Mouse (Mus musculus): Measurements from ENCODE around the gene Tnfsf13. TPM values are rescaled to one million over a fixed set of nuclear protein-coding genes. Genes with fewer than 3 reads are reported as not detected.
A peak's percentile ranks its signal among the peaks of the same experiment; 100 is the strongest.
"Not testable (repeated sequence)": the region's sequence is repeated elsewhere in the genome, so short reads cannot be mapped to it uniquely, and the experiment has no call there.

Gene Tnfsf13
- total RNA-seq, 2 experiments from 2014 or later = 7.8 to 17.9 TPM

- no peak for ATAC-seq (replicated peaks; ENCODE audit: low FRiP score, poor library complexity, severe bottlenecking)
Measured at GRCm38 (mm10) chr11:69706775-69707479, 21.3 kb upstream of the Tnfsf13 start.

- ATAC-seq (replicated peaks; ENCODE audit: low FRiP score, poor library complexity, severe bottlenecking) = no peak
Measured at GRCm38 (mm10) chr11:69704613-69705010, 19.0 kb upstream of the Tnfsf13 start.

GRCm38 (mm10) chr11:69703814-69704612 lies 18.4 kb upstream of the Tnfsf13 start:
- no peak for ATAC-seq (replicated peaks; ENCODE audit: low FRiP score, poor library complexity, severe bottlenecking)

GRCm38 (mm10) chr11:69703381-69703780 lies 17.8 kb upstream of the Tnfsf13 start:
- ATAC-seq (replicated peaks; ENCODE audit: low FRiP score, poor library complexity, severe bottlenecking) = not testable (repeated sequence)

- not testable (repeated sequence) for ATAC-seq (replicated peaks; ENCODE audit: low FRiP score, poor library complexity, severe bottlenecking)
Measured at GRCm38 (mm10) chr11:69702886-69703285, 17.3 kb upstream of the Tnfsf13 start.

GRCm38 (mm10) chr11:69699595-69699994 lies 14.0 kb upstream of the Tnfsf13 start:
- no peak for ATAC-seq (replicated peaks; ENCODE audit: low FRiP score, poor library complexity, severe bottlenecking)

GRCm38 (mm10) chr11:69698574-69698973 lies 13.0 kb upstream of the Tnfsf13 start:
- ATAC-seq (replicated peaks; ENCODE audit: low FRiP score, poor library complexity, severe bottlenecking) = peak; percentile 41; the same call in 1 of the 2 replicates

- no peak for ATAC-seq (replicated peaks; ENCODE audit: low FRiP score, poor library complexity, severe bottlenecking)
Measured at GRCm38 (mm10) chr11:69697396-69697795, 11.8 kb upstream of the Tnfsf13 start.

- ATAC-seq (replicated peaks; ENCODE audit: low FRiP score, poor library complexity, severe bottlenecking) = no peak
Measured at GRCm38 (mm10) chr11:69695361-69696181, 10.0 kb upstream of the Tnfsf13 start, which contains the start of the genes Tnfsf12 and Tnfsfm13. Gene Tnfsf12, minus strand, starts transcription at chr11:69695849. Gene Tnfsfm13, minus strand, starts transcription at chr11:69696098.

GRCm38 (mm10) chr11:69695046-69695360 lies 9.4 kb upstream of the Tnfsf13 start:
- ATAC-seq (replicated peaks; ENCODE audit: low FRiP score, poor library complexity, severe bottlenecking) = no peak

GRCm38 (mm10) chr11:69693421-69693965 lies 7.9 kb upstream of the Tnfsf13 start:
- no peak for ATAC-seq (replicated peaks; ENCODE audit: low FRiP score, poor library complexity, severe bottlenecking)

- ATAC-seq (replicated peaks; ENCODE audit: low FRiP score, poor library complexity, severe bottlenecking) = no peak
Measured at GRCm38 (mm10) chr11:69692863-69693262, 7.3 kb upstream of the Tnfsf13 start.

- no peak for ATAC-seq (replicated peaks; ENCODE audit: low FRiP score, poor library complexity, severe bottlenecking)
Measured at GRCm38 (mm10) chr11:69692196-69692811, 6.7 kb upstream of the Tnfsf13 start.

- no peak for ATAC-seq (replicated peaks; ENCODE audit: low FRiP score, poor library complexity, severe bottlenecking)
Measured at GRCm38 (mm10) chr11:69689891-69690290, 4.3 kb upstream of the Tnfsf13 start.

- ATAC-seq (replicated peaks; ENCODE audit: low FRiP score, poor library complexity, severe bottlenecking) = no peak
Measured at GRCm38 (mm10) chr11:69687061-69687460, 1.5 kb upstream of the Tnfsf13 start.

- ATAC-seq (replicated peaks; ENCODE audit: low FRiP score, poor library complexity, severe bottlenecking) = no peak
Measured at GRCm38 (mm10) chr11:69686377-69686776, 793 bp upstream of the Tnfsf13 start.

GRCm38 (mm10) chr11:69684936-69685335 lies 648 bp downstream of the Tnfsf13 start:
- no peak for ATAC-seq (replicated peaks; ENCODE audit: low FRiP score, poor library complexity, severe bottlenecking)

- ATAC-seq (replicated peaks; ENCODE audit: low FRiP score, poor library complexity, severe bottlenecking) = no peak
Measured at GRCm38 (mm10) chr11:69684128-69684745, 1.3 kb downstream of the Tnfsf13 start.

GRCm38 (mm10) chr11:69683576-69683975 lies 2.0 kb downstream of the Tnfsf13 start:
- no peak for ATAC-seq (replicated peaks; ENCODE audit: low FRiP score, poor library complexity, severe bottlenecking)
